Mouse (Mus musculus) CH12.LX (cell line): ENCODE results near the gene Hlf. TPM values are rescaled to one million over a fixed set of nuclear protein-coding genes. Genes with fewer than 3 reads are reported as not detected.

Source experiments
- DNase-seq: peaks from one replicate; pipeline ENCODE4 v3.0.0-alpha.2; 2013; ENCODE audit errors: extremely low read depth
- H3K27ac ChIP-seq: 2 replicates; pipeline ENCODE4 v1.5.1; 2012; ENCODE audit warnings: low read depth, mild to moderate bottlenecking, control low read depth, moderate library complexity; ENCODE audit not compliant: insufficient read depth
- H3K27me3 ChIP-seq: replicated peaks from 2 replicates; pipeline ENCODE3; 2012; ENCODE audit warnings: inconsistent platforms
- H3K36me3 ChIP-seq, 2 experiments: replicated peaks in 1 of 2; 2 replicates each; pipeline versions ENCODE3 to v1.6.1; 2012; ENCODE audit warnings: inconsistent platforms in 1 of 2, low read length in 1 of 2, mild to moderate bottlenecking in 1 of 2, mixed read lengths in 1 of 2, moderate library complexity in 1 of 2; ENCODE audit not compliant: control insufficient read depth in 1 of 2, insufficient read depth in 1 of 2
- H3K4me1 ChIP-seq, 2 experiments: 2 replicates each; pipeline ENCODE4 v1.6.1; 2012; ENCODE audit warnings: inconsistent platforms in 1 of 2, moderate library complexity in 1 of 2; ENCODE audit not compliant: insufficient read depth in 2 of 2, control insufficient read depth in 1 of 2
- H3K4me2 ChIP-seq: 2 replicates; pipeline ENCODE4 v1.6.1; 2012; ENCODE audit warnings: low read depth, mild to moderate bottlenecking, control low read depth; ENCODE audit not compliant: poor library complexity, insufficient read depth, severe bottlenecking
- H3K4me3 ChIP-seq, 3 experiments: fragments of 150-350 bp in 1 of 3; sonication (generic) in 1 of 3; replicated peaks in 1 of 3; 2 replicates each; pipeline versions ENCODE3 to v1.5.1; 2011 to 2012; ENCODE audit warnings: low read depth in 2 of 3, low read length in 2 of 3, mild to moderate bottlenecking in 2 of 3, moderate library complexity in 2 of 3, control low read depth in 1 of 3, improper control_type of control experiment in 1 of 3, inconsistent platforms in 1 of 3, mixed read lengths in 1 of 3; ENCODE audit not compliant: poor library complexity in 1 of 3
- H3K79me2 ChIP-seq: replicated peaks from 2 replicates; pipeline ENCODE4 v1.6.1; 2012; ENCODE audit warnings: mild to moderate bottlenecking, moderate library complexity; ENCODE audit not compliant: control insufficient read depth, poor library complexity, insufficient read depth, severe bottlenecking; ENCODE audit errors: extremely low read depth
- H3K9ac ChIP-seq: 2 replicates; pipeline ENCODE4 v1.6.1; 2012; ENCODE audit warnings: low read depth, mild to moderate bottlenecking, control low read depth, moderate library complexity; ENCODE audit not compliant: insufficient read depth
- H3K9me3 ChIP-seq: replicated peaks from 2 replicates; pipeline ENCODE3; 2012; ENCODE audit warnings: low read length, inconsistent platforms, mixed read lengths
- BHLHE40 ChIP-seq: IDR thresholded peaks from 2 replicates; pipeline ENCODE4 v1.6.1; 2011; ENCODE audit warnings: mild to moderate bottlenecking, low read depth, low read length, improper control_type of control experiment
- CTCF ChIP-seq, 2 experiments: IDR thresholded peaks in 1 of 2; conservative IDR thresholded peaks in 1 of 2; 2 replicates each; pipeline ENCODE4 v1.5.1; 2011 to 2012; ENCODE audit warnings: low read depth in 2 of 2, low read length in 2 of 2, improper control_type of control experiment in 1 of 2, inconsistent platforms in 1 of 2, mild to moderate bottlenecking in 1 of 2, moderate library complexity in 1 of 2
- E2F4 ChIP-seq: IDR thresholded peaks from 2 replicates; pipeline ENCODE4 v1.6.1; 2011; ENCODE audit warnings: low read depth, low read length, improper control_type of control experiment; ENCODE audit not compliant: insufficient replicate concordance
- ELF1 ChIP-seq: IDR thresholded peaks from 2 replicates; pipeline ENCODE4 v1.6.1; 2014; ENCODE audit warnings: low read depth, mild to moderate bottlenecking, inconsistent platforms, low read length, improper control_type of control experiment
- GABPA ChIP-seq: IDR thresholded peaks from 2 replicates; pipeline ENCODE4 v1.6.1; 2012; ENCODE audit warnings: low read depth, low read length, improper control_type of control experiment, inconsistent platforms; ENCODE audit not compliant: insufficient replicate concordance
- HCFC1 ChIP-seq: IDR thresholded peaks from 2 replicates; pipeline ENCODE4 v1.6.1; 2012; ENCODE audit warnings: low read depth, mild to moderate bottlenecking, inconsistent platforms, low read length, improper control_type of control experiment
- JUN ChIP-seq: IDR thresholded peaks from 2 replicates; pipeline ENCODE4 v1.6.1; 2011; ENCODE audit warnings: low read depth, mild to moderate bottlenecking, low read length, improper control_type of control experiment, moderate library complexity; ENCODE audit not compliant: insufficient read depth
- JUND ChIP-seq: conservative IDR thresholded peaks from 2 replicates; pipeline ENCODE4 v1.6.1; 2011; ENCODE audit warnings: low read depth, low read length, improper control_type of control experiment
- MAX ChIP-seq: IDR thresholded peaks from 2 replicates; pipeline ENCODE4 v1.6.1; 2011; ENCODE audit warnings: low read length, improper control_type of control experiment
- MYC ChIP-seq: IDR thresholded peaks from 2 replicates; pipeline ENCODE4 v1.6.1; 2011; ENCODE audit warnings: low read depth, mild to moderate bottlenecking, improper control_type of control experiment, low read length
- NELFE ChIP-seq: IDR thresholded peaks from 2 replicates; pipeline ENCODE4 v1.6.1; 2011; ENCODE audit warnings: low read depth, low read length, improper control_type of control experiment
- POLR2AphosphoS2 ChIP-seq: IDR thresholded peaks from 2 replicates; pipeline ENCODE4 v1.6.1; 2011; ENCODE audit warnings: low read depth, low read length, improper control_type of control experiment
- RAD21 ChIP-seq: IDR thresholded peaks from 2 replicates; pipeline ENCODE4 v1.6.1; 2011; ENCODE audit warnings: low read depth, mild to moderate bottlenecking, low read length, improper control_type of control experiment, moderate library complexity
- RCOR1 ChIP-seq: conservative IDR thresholded peaks from 2 replicates; pipeline ENCODE4 v1.6.1; 2012; ENCODE audit warnings: low read depth, mild to moderate bottlenecking, inconsistent platforms, low read length, improper control_type of control experiment
- SMC3 ChIP-seq: IDR thresholded peaks from 2 replicates; pipeline ENCODE4 v1.6.1; 2011; ENCODE audit warnings: low read depth, low read length, improper control_type of control experiment
- TBP ChIP-seq: conservative IDR thresholded peaks from 2 replicates; pipeline ENCODE4 v1.6.1; 2011; ENCODE audit warnings: low read depth, low read length, improper control_type of control experiment
- TCF12 ChIP-seq: IDR thresholded peaks from 2 replicates; pipeline ENCODE4 v1.6.1; 2014; ENCODE audit warnings: low read depth, mild to moderate bottlenecking, inconsistent platforms, low read length, improper control_type of control experiment
- USF2 ChIP-seq: conservative IDR thresholded peaks from 2 replicates; pipeline ENCODE4 v1.6.1; 2011; ENCODE audit warnings: low read depth, low read length, improper control_type of control experiment
- ZKSCAN1 ChIP-seq: IDR thresholded peaks from 2 replicates; pipeline ENCODE4 v1.6.1; 2012; ENCODE audit warnings: low read depth, inconsistent platforms, low read length, improper control_type of control experiment, borderline replicate concordance
- dilution Hi-C: fragments of 300-500 bp; cut with MboI; formaldehyde crosslinking; loops from 2 replicates; pipeline ENCODE4 v1.14.3; 2020; ENCODE audit warnings: low sequenced_read_pairs; ENCODE audit not compliant: extremely low pct_unique_long_range_greater_than_20kb, extremely low pct_ligation_motif_present
- in situ Hi-C: fragments of 300-500 bp; cut with MboI; formaldehyde crosslinking; loops from 3 replicates; pipeline ENCODE4 v1.14.3; 2019; ENCODE audit warnings: low sequenced_read_pairs, low pct_ligation_motif_present, low pct_unique_long_range_greater_than_20kb, mixed read lengths
- polyA plus RNA-seq: library from polyadenylated mRNA; unstranded; fragments of >175 nt; gene quantifications from 2 replicates; pipeline ENCODE4 v1.2.1, GENCODE M21; 2012; ENCODE audit warnings: low read depth; ENCODE audit not compliant: insufficient read length
- total RNA-seq, 2 experiments: library from RNA; depleted of rRNA; stranded (reverse); fragments of 300-350 nt in 1 of 2; fragments of >200 nt in 1 of 2; gene quantifications; 2 replicates each; pipeline ENCODE4 v1.2.3; 2012 to 2014

The Hlf gene
- total and polyA plus RNA-seq, 3 experiments, result 0.08 to 0.36 TPM; not detected in 1

DNA sequence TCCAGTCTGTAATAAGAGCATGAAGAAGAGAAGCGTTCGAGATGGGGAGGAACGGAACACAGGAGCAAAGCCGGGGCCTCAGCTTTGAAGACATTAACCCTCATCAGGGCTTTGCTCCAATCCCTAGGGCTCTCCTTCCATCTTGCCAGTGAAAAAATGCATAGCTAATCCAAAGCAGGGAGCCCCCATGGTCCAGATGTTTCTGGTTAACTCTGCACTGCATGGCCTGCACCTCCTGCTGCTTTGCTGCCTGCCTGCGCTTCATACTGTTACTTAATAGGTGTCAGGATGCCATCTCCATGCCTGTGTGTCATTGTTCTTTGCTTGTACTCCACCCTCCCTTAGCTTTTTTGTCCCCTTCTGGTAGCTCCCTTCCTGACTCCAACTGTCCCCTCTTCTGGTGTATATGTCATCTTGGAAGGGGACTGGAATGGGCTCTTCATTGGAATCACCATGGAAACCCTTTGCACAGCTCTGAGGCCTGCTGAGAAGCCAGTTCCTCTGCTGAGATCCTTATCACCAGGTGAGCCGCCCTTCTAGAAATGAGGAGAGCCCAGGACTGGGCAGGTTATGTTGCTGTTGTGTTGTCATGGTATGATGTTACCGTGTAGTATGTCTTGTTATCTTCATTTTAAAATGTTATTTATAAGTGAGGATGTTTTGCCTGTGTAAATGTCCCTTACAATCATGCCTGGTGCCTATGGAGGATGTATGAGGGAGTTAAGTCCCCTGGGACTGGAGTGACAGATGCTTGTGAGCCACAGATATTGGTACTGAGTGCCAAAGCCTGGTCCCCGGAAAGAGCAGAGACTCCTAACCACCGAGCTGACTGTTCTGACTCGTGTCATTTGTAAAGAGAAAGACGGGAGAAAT, 33.9 kb upstream of the Hlf start:
- dilution Hi-C loops (no loop called here), in situ Hi-C loops (no loop called here)
- no peak for TF ChIP-seq MYC
- TF ChIP-seq JUN, result no peak
- TF ChIP-seq ZKSCAN1, result no peak
- TF ChIP-seq SMC3, result no peak
- no peak for TF ChIP-seq NELFE
- no peak for TF ChIP-seq TCF12
- no peak for TF ChIP-seq USF2
- no peak for TF ChIP-seq JUND
- TF ChIP-seq HCFC1, result no peak
- TF ChIP-seq GABPA, result no peak
- no peak for TF ChIP-seq RCOR1
- no peak for TF ChIP-seq CTCF (conservative IDR thresholded peaks at IDR 0.05 in 1 of 2, IDR thresholded peaks at IDR 0.05 in 1 of 2; ENCODE audit: low read depth in 2 of 2, low read length in 2 of 2)
- no peak for TF ChIP-seq TBP
- TF ChIP-seq POLR2AphosphoS2, result no peak
- Histone ChIP-seq H3K4me1 (peaks cover 2 to 9% of the 10 kb centered on the region in 2 experiments; a peak in 3 of 4 replicates), H3K36me3 (no peaks in the 10 kb centered on the region), H3K4me2 (no peak overlapping the region), H3K4me3 (no peak overlapping the region), H3K9me3 (no peaks in the 10 kb centered on the region), H3K9ac (no peak overlapping the region), H3K27me3 (no peaks in the 10 kb centered on the region), H3K27ac (no peak overlapping the region), H3K79me2 (no peaks in the 10 kb centered on the region)
- DNase-seq, result no peak

DNA sequence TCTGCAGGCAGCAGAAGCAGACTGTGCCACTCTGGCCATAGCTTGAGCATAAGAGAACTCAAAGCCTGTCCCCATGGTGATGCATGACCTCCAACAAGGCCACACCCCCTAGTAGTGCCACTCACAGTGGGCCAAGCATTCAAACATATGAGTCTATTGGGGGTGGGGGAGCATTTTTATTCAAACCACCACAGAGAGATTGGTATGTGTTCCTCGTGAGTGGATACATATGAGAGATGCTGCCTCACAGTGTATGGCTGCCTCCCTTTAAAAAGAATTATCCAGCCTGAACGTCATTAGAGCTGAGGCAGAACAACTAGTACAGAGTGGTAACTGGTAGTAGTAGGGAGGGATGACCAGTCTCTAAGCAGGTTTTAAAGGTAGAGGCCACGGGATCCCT, 33.2 kb upstream of the Hlf start:
- Histone ChIP-seq H3K4me2 (no peak overlapping the region), H3K9me3 (no peaks in the 10 kb centered on the region), H3K9ac (no peak overlapping the region), H3K36me3 (no peaks in the 10 kb centered on the region), H3K27ac (no peak overlapping the region), H3K4me3 (no peak overlapping the region), H3K79me2 (no peaks in the 10 kb centered on the region), H3K4me1 (peaks cover 5 to 16% of the 10 kb centered on the region in 2 experiments; a peak in 3 of 4 replicates), H3K27me3 (no peaks in the 10 kb centered on the region)
- TF ChIP-seq ZKSCAN1, result no peak
- TF ChIP-seq BHLHE40, result no peak
- TF ChIP-seq ELF1, result no peak
- no peak for TF ChIP-seq TBP
- TF ChIP-seq CTCF (conservative IDR thresholded peaks at IDR 0.05 in 1 of 2, IDR thresholded peaks at IDR 0.05 in 1 of 2; ENCODE audit: low read depth in 2 of 2, low read length in 2 of 2), result no peak
- no peak for TF ChIP-seq JUND
- no peak for TF ChIP-seq E2F4
- TF ChIP-seq RAD21, result no peak
- no peak for TF ChIP-seq MAX
- no peak for TF ChIP-seq NELFE
- TF ChIP-seq MYC, result no peak
- no peak for DNase-seq
- dilution Hi-C loops (no loop called here), in situ Hi-C loops (no loop called here)
